Mouse (Mus musculus) intestine, embryonic 14.5 days (tissue): ENCODE measurements around the gene Dock7. TPM values are rescaled to one million over a fixed set of nuclear protein-coding genes. Genes with fewer than 3 reads are reported as not detected.

ENCODE experiments used
- ATAC-seq: fragments of 200-750 bp; cut with Nextera tagmentation; replicated peaks from 2 replicates; pipeline ENCODE4 v1.8.0; 2017; ENCODE audit warnings: low read depth, moderate number of reproducible peaks, moderate TSS enrichment, moderate library complexity; ENCODE audit not compliant: low FRiP score, low TSS enrichment
- DNase-seq: peaks from one replicate; pipeline ENCODE4 v3.0.0-alpha.2; 2018; ENCODE audit warnings: low spot score
- H3K27ac ChIP-seq: fragments of 300-500 bp; sonication (generic); 2 replicates; pipeline ENCODE4 v1.5.1; 2014; ENCODE audit warnings: low read depth, mild to moderate bottlenecking, control low read depth
- H3K27me3 ChIP-seq: fragments of 300-500 bp; sonication (generic); replicated peaks from 2 replicates; pipeline ENCODE4 v1.6.1; 2014; ENCODE audit warnings: low read length, control low read depth; ENCODE audit not compliant: control insufficient read depth, insufficient read depth
- H3K36me3 ChIP-seq: fragments of 300-500 bp; sonication (generic); 2 replicates; pipeline ENCODE4 v1.6.1; 2014; ENCODE audit warnings: low read length, control low read depth; ENCODE audit not compliant: control insufficient read depth, insufficient read depth
- H3K4me1 ChIP-seq: fragments of 300-500 bp; sonication (generic); replicated peaks from 2 replicates; pipeline ENCODE4 v1.6.1; 2014; ENCODE audit warnings: low read length, control low read depth, mixed read lengths; ENCODE audit not compliant: control insufficient read depth, insufficient read depth
- H3K4me2 ChIP-seq: fragments of 300-500 bp; sonication (generic); 2 replicates; pipeline ENCODE4 v1.6.1; 2014; ENCODE audit warnings: low read length
- H3K4me3 ChIP-seq: fragments of 300-500 bp; sonication (generic); 2 replicates; pipeline ENCODE4 v1.5.1; 2014; ENCODE audit warnings: low read depth, low read length, control low read depth, mixed read lengths
- H3K9ac ChIP-seq: fragments of 300-500 bp; sonication (generic); 2 replicates; pipeline ENCODE4 v1.6.1; 2014; ENCODE audit warnings: mild to moderate bottlenecking, low read length
- H3K9me3 ChIP-seq: fragments of 300-500 bp; sonication (generic); 2 replicates; pipeline ENCODE4 v1.6.1; 2016; ENCODE audit warnings: low read length, control low read depth; ENCODE audit not compliant: control insufficient read depth
- WGBS: fragments of 180-500 bp; shearing (Covaris S2); extraction: QIAGEN DNeasy Blood & Tissue Kit; methylation state at CpG from one replicate; pipeline ENCODE4 v1.1.7; 2014; 5-methylcytosine and 5-hydroxymethylcytosine counted together
- polyA plus RNA-seq: library from polyadenylated mRNA; unstranded; fragments of >200 nt; fragmentation: Nextera tagmentation; extraction: Ambion mirVana; gene quantifications from 2 replicates; pipeline ENCODE4 v1.2.1, GENCODE M21; 2014

Gene Dock7
- polyA plus RNA-seq, 1 experiment from 2014 or later = 67.4 TPM

GRCm38 (mm10) chr4:99078005-99078404 is 42.7 kb downstream of the Dock7 start:
- Histone ChIP-seq H3K36me3 (peaks cover 62% of the 10 kb centered on the region), H3K9me3 (no peaks in the 10 kb centered on the region), H3K4me2 (no peak overlapping the region), H3K27me3 (no peaks in the 10 kb centered on the region), H3K4me1 (no peaks in the 10 kb centered on the region), H3K27ac (no peak overlapping the region), H3K9ac (no peak overlapping the region), H3K4me3 (no peak overlapping the region)
- DNase-seq = no peak
- WGBS = 88% methylated on average over 3 of the region's 3 CpGs
- no peak for ATAC-seq

- Histone ChIP-seq H3K9ac (no peak overlapping the region), H3K4me3 (no peak overlapping the region), H3K4me1 (no peaks in the 10 kb centered on the region), H3K4me2 (no peak overlapping the region), H3K27me3 (no peaks in the 10 kb centered on the region), H3K36me3 (peaks cover 65% of the 10 kb centered on the region), H3K27ac (no peak overlapping the region), H3K9me3 (no peaks in the 10 kb centered on the region)
- 87% methylated on average over 6 of the region's 6 CpGs for WGBS
- DNase-seq (no peak), ATAC-seq (no peak)
Observed at GRCm38 (mm10) chr4:99068806-99069205, 51.9 kb downstream of the Dock7 start.

- Histone ChIP-seq H3K9ac (no peak overlapping the region), H3K4me3 (no peak overlapping the region), H3K4me2 (no peak overlapping the region), H3K4me1 (no peaks in the 10 kb centered on the region), H3K27me3 (no peaks in the 10 kb centered on the region), H3K27ac (no peak overlapping the region), H3K36me3 (peaks cover 56% of the 10 kb centered on the region), H3K9me3 (no peaks in the 10 kb centered on the region)
- 0 out of 2 replicates have a peak, but pooled peaks have one; percentile 43 for ATAC-seq
- 48% methylated on average over 5 of the region's 5 CpGs for WGBS
- no peak for DNase-seq
Observed at GRCm38 (mm10) chr4:99064524-99064923, 56.2 kb downstream of the Dock7 start.

GRCm38 (mm10) chr4:99048581-99048980 is 72.1 kb downstream of the Dock7 start:
- no peak overlapping the region for H3K4me2 ChIP-seq
- no peaks in the 10 kb centered on the region for H3K4me1 ChIP-seq
- H3K9ac ChIP-seq = no peak overlapping the region
- 90% methylated on average over 2 of the region's 2 CpGs for WGBS
- H3K36me3 ChIP-seq = peaks cover 38% of the 10 kb centered on the region
- no peaks in the 10 kb centered on the region for H3K9me3 ChIP-seq
- DNase-seq (no peak), ATAC-seq (no peak)
- no peak overlapping the region for H3K27ac ChIP-seq
- H3K27me3 ChIP-seq = no peaks in the 10 kb centered on the region
- no peak overlapping the region for H3K4me3 ChIP-seq

GRCm38 (mm10) chr4:99046471-99046870 is 74.2 kb downstream of the Dock7 start:
- H3K4me1 ChIP-seq = no peaks in the 10 kb centered on the region
- H3K27ac ChIP-seq = no peak overlapping the region
- no peaks in the 10 kb centered on the region for H3K9me3 ChIP-seq
- H3K36me3 ChIP-seq = peaks cover 42% of the 10 kb centered on the region
- H3K9ac ChIP-seq = no peak overlapping the region
- ATAC-seq = no peak
- WGBS = 84% methylated on average over 3 of the region's 3 CpGs
- H3K4me3 ChIP-seq = no peak overlapping the region
- no peak overlapping the region for H3K4me2 ChIP-seq
- H3K27me3 ChIP-seq = no peaks in the 10 kb centered on the region
- no peak for DNase-seq

GRCm38 (mm10) chr4:99044854-99045253 is 75.9 kb downstream of the Dock7 start:
- Histone ChIP-seq H3K4me2 (no peak overlapping the region), H3K9me3 (no peaks in the 10 kb centered on the region), H3K27ac (no peak overlapping the region), H3K36me3 (peaks cover 36% of the 10 kb centered on the region), H3K4me1 (no peaks in the 10 kb centered on the region), H3K27me3 (no peaks in the 10 kb centered on the region), H3K4me3 (no peak overlapping the region), H3K9ac (no peak overlapping the region)
- WGBS = 71% methylated on average over 3 of the region's 3 CpGs
- no peak for ATAC-seq
- DNase-seq = no peak

- no peaks in the 10 kb centered on the region for H3K4me1 ChIP-seq
- no peak overlapping the region for H3K4me2 ChIP-seq
- no peak for DNase-seq
- H3K4me3 ChIP-seq = no peak overlapping the region
- 77% methylated on average over 4 of the region's 4 CpGs for WGBS
- no peak for ATAC-seq
- H3K27me3 ChIP-seq = no peaks in the 10 kb centered on the region
- H3K27ac ChIP-seq = no peak overlapping the region
- no peaks in the 10 kb centered on the region for H3K9me3 ChIP-seq
- no peaks in the 10 kb centered on the region for H3K36me3 ChIP-seq
- H3K9ac ChIP-seq = no peak overlapping the region
Observed at GRCm38 (mm10) chr4:99032921-99033320, 87.8 kb downstream of the Dock7 start.

- DNase-seq (no peak), ATAC-seq (no peak)
- H3K36me3 ChIP-seq = no peaks in the 10 kb centered on the region
- no peak within 1 kb of the TSS for H3K4me2 ChIP-seq
- WGBS = 65% methylated on average over 2 of the region's 2 CpGs
- no peaks in the 10 kb centered on the region for H3K4me1 ChIP-seq
- no peak within 1 kb of the TSS for H3K27ac ChIP-seq
- H3K9me3 ChIP-seq = no peaks in the 10 kb centered on the region
- no peaks in the 10 kb centered on the region for H3K27me3 ChIP-seq
- H3K4me3 ChIP-seq = no peak within 1 kb of the TSS
- H3K9ac ChIP-seq = no peak within 1 kb of the TSS
Observed at GRCm38 (mm10) chr4:99030686-99031085, 90.0 kb downstream of the Dock7 start, which contains the start of gene Angptl3. Angptl3 (plus strand) TSS chr4:99030954.

- DNase-seq (no peak), ATAC-seq (no peak)
- H3K27ac ChIP-seq = no peak overlapping the region
- no peaks in the 10 kb centered on the region for H3K36me3 ChIP-seq
- no peak overlapping the region for H3K9ac ChIP-seq
- H3K4me3 ChIP-seq = no peak overlapping the region
- no peaks in the 10 kb centered on the region for H3K27me3 ChIP-seq
- no peak overlapping the region for H3K4me2 ChIP-seq
- 83% methylated on average over 5 of the region's 5 CpGs for WGBS
- no peaks in the 10 kb centered on the region for H3K9me3 ChIP-seq
- no peaks in the 10 kb centered on the region for H3K4me1 ChIP-seq
Observed at GRCm38 (mm10) chr4:99028377-99028776, 92.3 kb downstream of the Dock7 start.
